Mouse (Mus musculus) neural tube, embryonic 11.5 days (tissue): ENCODE data around the gene Tex38. TPM values are rescaled to one million over a fixed set of nuclear protein-coding genes. Genes with fewer than 3 reads are reported as not detected.
A peak's percentile ranks its signal among the peaks of the same experiment; 100 is the strongest.

Experiments
- ATAC-seq: fragments of 200-750 bp; cut with Nextera tagmentation; 2 replicates; pipeline ENCODE4 v1.8.0; 2017; ENCODE audit warnings: moderate number of reproducible peaks, mild to moderate bottlenecking, moderate TSS enrichment, moderate library complexity; ENCODE audit not compliant: insufficient read depth, low FRiP score, low TSS enrichment
- DNase-seq: peaks from one replicate; pipeline ENCODE4 v3.0.0-alpha.2; 2015; ENCODE audit warnings: low spot score
- H3K27ac ChIP-seq: fragments of 300-500 bp; sonication (generic); 2 replicates; pipeline ENCODE4 v1.5.1; 2014; ENCODE audit warnings: low read depth, mild to moderate bottlenecking, low read length
- H3K27me3 ChIP-seq: fragments of 300-500 bp; sonication (generic); 2 replicates; pipeline ENCODE4 v1.6.1; 2014; ENCODE audit warnings: mild to moderate bottlenecking, low read length, mixed read lengths; ENCODE audit not compliant: control insufficient read depth, insufficient read depth
- H3K36me3 ChIP-seq: fragments of 300-500 bp; sonication (generic); 2 replicates; pipeline ENCODE4 v1.6.1; 2014; ENCODE audit warnings: mild to moderate bottlenecking, low read length, moderate library complexity, mixed read lengths; ENCODE audit not compliant: control insufficient read depth, insufficient read depth
- H3K4me1 ChIP-seq: fragments of 300-500 bp; sonication (generic); 2 replicates; pipeline ENCODE4 v1.6.1; 2014; ENCODE audit warnings: low read length, mixed read lengths; ENCODE audit not compliant: control insufficient read depth, insufficient read depth
- H3K4me2 ChIP-seq: fragments of 300-500 bp; sonication (generic); 2 replicates; pipeline ENCODE4 v1.6.1; 2014; ENCODE audit warnings: low read depth, mild to moderate bottlenecking, moderate library complexity
- H3K4me3 ChIP-seq: fragments of 300-500 bp; sonication (generic); 2 replicates; pipeline ENCODE4 v1.5.1; 2014; ENCODE audit warnings: low read depth, low read length
- H3K9ac ChIP-seq: fragments of 300-500 bp; sonication (generic); 2 replicates; pipeline ENCODE4 v1.6.1; 2014; ENCODE audit warnings: mild to moderate bottlenecking, low read length
- H3K9me3 ChIP-seq: fragments of 300-500 bp; sonication (generic); 2 replicates; pipeline ENCODE4 v1.6.1; 2016; ENCODE audit warnings: low read length; ENCODE audit not compliant: control insufficient read depth
- WGBS: fragments of 180-500 bp; shearing (Covaris S2); extraction: QIAGEN DNeasy Blood & Tissue Kit; methylation state at CpG from one replicate; pipeline ENCODE4 v1.1.7; 2014; 5-methylcytosine and 5-hydroxymethylcytosine counted together
- polyA plus RNA-seq: library from polyadenylated mRNA; unstranded; fragments of >200 nt; fragmentation: Nextera tagmentation; extraction: Ambion mirVana; gene quantifications from 2 replicates; pipeline ENCODE4 v1.2.1, GENCODE M21; 2014

The Tex38 gene
- polyA plus RNA-seq, 1 experiment from 2014 or later, result not detected

- Histone ChIP-seq H3K4me3 (no peak overlapping the region), H3K9ac (no peak overlapping the region), H3K4me2 (no peak overlapping the region), H3K27me3 (no peaks in the 10 kb centered on the region), H3K27ac (no peak overlapping the region), H3K4me1 (no peaks in the 10 kb centered on the region), H3K9me3 (no peaks in the 10 kb centered on the region), H3K36me3 (peaks cover 2% of the 10 kb centered on the region)
- 95% methylated on average over 1 of the region's 1 CpGs for WGBS
- ATAC-seq (no peak), DNase-seq (no peak)
Measured at GRCm38 (mm10) chr4:115754851-115755250, 26.0 kb downstream of the Tex38 start.

GRCm38 (mm10) chr4:115754101-115754500 is 26.7 kb downstream of the Tex38 start:
- ATAC-seq (no peak), DNase-seq (no peak)
- Histone ChIP-seq H3K9ac (no peak overlapping the region), H3K4me1 (no peaks in the 10 kb centered on the region), H3K27me3 (no peaks in the 10 kb centered on the region), H3K36me3 (peaks cover 2% of the 10 kb centered on the region), H3K4me3 (no peak overlapping the region), H3K27ac (no peak overlapping the region), H3K4me2 (no peak overlapping the region), H3K9me3 (no peaks in the 10 kb centered on the region)
- 92% methylated on average over 3 of the region's 3 CpGs for WGBS

DNA sequence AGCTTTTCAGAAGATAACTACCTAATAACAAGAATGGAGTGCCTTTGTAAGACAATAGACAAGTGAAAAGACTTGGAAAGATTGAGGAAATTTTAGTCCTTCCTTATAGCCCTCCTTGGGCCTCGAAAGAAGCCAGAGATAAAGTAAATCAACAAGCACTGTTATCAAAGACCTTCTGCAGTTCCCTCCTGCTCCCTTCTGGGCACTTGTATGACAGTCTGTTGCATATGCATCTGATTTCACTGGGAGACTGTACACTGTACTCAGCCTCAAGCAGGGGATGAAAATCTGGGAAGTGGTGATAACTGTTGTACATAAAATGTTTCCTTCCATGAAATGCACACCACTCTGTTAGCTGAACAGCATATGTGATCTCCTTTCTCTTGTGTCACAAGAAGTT is 31.5 kb downstream of the Tex38 start:
- no peaks in the 10 kb centered on the region for H3K27me3 ChIP-seq
- H3K4me3 ChIP-seq, result no peak overlapping the region
- ATAC-seq (no peak), DNase-seq (no peak)
- no peak overlapping the region for H3K9ac ChIP-seq
- H3K4me2 ChIP-seq, result no peak overlapping the region
- peaks cover 4% of the 10 kb centered on the region for H3K36me3 ChIP-seq
- H3K27ac ChIP-seq, result no peak overlapping the region
- WGBS, result 90% methylated on average over 1 of the region's 1 CpGs
- H3K9me3 ChIP-seq, result no peaks in the 10 kb centered on the region
- no peaks in the 10 kb centered on the region for H3K4me1 ChIP-seq

DNA sequence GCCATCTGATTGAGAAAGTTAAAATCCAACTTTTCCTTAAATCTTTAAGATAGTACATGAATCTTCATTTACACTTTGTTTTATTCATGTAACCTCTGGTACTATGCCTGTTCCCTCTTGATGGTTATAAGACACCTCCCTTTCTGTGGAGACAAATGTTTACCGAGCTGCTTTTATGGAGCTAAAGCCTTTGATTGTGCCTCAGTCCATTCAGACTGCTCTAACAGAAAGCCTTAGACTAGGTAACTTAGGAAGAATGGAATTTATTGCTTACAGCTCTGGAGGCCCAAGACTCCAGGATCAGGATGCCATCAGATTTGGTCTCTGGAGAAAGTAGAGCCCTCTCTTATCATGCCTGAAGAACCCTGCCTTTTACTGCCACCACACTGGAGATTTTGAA is 32.6 kb downstream of the Tex38 start:
- Histone ChIP-seq H3K4me1 (no peaks in the 10 kb centered on the region), H3K27me3 (no peaks in the 10 kb centered on the region), H3K9ac (no peak overlapping the region), H3K9me3 (no peaks in the 10 kb centered on the region), H3K27ac (no peak overlapping the region), H3K4me2 (no peak overlapping the region), H3K36me3 (peaks cover 2% of the 10 kb centered on the region), H3K4me3 (no peak overlapping the region)
- 21% methylated on average over 1 of the region's 1 CpGs for WGBS
- ATAC-seq (no peak), DNase-seq (no peak)

DNA sequence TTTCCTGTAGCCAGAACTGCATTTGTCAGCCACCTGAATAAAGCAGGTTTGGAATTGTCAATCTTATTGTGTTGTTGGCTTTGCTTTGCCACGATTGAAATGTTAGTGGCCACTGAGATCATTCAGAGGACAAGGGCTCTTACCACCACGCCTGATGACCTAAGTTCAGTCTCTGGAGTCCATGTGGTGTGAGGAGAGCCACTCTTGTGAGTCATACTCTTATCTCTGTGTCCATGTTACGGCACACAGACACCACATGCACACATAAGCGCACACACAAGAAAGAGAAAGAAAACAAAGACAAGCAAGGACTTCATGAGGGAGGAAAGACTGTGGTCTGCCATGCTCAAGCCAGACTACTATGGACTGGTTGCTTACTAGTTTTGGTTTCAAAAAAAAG is 37.7 kb downstream of the Tex38 start:
- WGBS, result 89% methylated on average over 4 of the region's 4 CpGs
- peaks cover 2% of the 10 kb centered on the region; the same call in 1 of the 2 replicates for H3K36me3 ChIP-seq
- DNase-seq, result no peak

DNA sequence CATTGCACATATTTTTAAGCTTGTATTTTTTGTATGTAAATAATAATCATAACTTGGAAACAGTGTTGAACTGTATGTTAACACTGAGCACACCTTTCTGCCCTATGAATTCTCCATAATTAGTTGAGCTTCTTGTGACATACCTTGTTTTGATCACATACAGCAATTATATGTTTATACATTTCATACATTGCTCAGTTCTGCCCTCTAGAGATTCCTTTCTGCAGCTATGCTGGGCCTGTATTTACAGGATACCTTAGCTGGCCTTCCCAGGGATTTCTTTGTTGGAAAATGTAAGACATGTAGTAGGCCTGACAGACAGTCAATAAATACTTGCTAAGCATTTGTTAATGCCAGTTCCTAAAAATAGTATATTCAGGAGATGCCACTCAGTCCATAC is 38.2 kb downstream of the Tex38 start:
- Histone ChIP-seq H3K4me1 (0 out of 2 replicates have a peak, but pooled peaks cover 2% of the 10 kb centered on the region), H3K9me3 (no peaks in the 10 kb centered on the region), H3K36me3 (peaks cover 2% of the 10 kb centered on the region; the same call in 1 of the 2 replicates), H3K9ac (no peak overlapping the region), H3K27me3 (no peaks in the 10 kb centered on the region), H3K4me2 (no peak overlapping the region), H3K27ac (no peak overlapping the region), H3K4me3 (no peak overlapping the region)
- DNase-seq (no peak), ATAC-seq (no peak)

More for the DNA sequence above, 37.7 kb downstream of the Tex38 start:
- Histone ChIP-seq H3K4me1 (0 out of 2 replicates have a peak, but pooled peaks cover 2% of the 10 kb centered on the region), H3K9ac (no peak overlapping the region), H3K27ac (no peak overlapping the region), H3K27me3 (no peaks in the 10 kb centered on the region), H3K9me3 (no peaks in the 10 kb centered on the region), H3K4me2 (no peak overlapping the region), H3K4me3 (no peak overlapping the region)
- no peak for ATAC-seq

DNA sequence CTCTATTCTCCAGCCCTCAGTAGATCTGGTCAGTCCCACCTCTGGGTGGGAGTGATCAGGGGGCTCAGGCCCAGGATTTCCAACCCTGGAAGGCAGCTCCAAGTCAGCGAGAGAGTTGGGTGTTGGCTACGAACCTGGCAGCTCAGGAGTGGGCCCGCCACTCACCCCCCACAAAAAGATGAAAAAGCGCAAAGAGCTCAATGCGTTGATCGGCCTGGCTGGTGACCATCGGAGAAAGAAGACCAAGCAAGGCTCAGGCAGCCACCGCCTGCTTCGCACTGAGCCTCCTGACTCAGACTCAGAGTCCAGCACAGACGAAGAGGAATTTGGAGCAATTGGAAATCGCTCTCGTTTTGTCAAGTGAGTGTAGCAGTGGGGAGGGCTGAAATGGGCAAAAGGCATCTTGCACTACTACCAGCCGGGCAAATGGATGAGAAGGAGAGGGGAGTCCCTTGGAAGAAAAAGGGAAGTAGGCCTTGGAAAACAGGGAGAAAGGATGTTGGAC is 42.3 kb downstream of the Tex38 start:
- H3K9ac ChIP-seq, result peak overlapping the region; percentile 81
- no peak overlapping the region for H3K27ac ChIP-seq
- H3K36me3 ChIP-seq, result no peaks in the 10 kb centered on the region
- 48% methylated on average over 13 of the region's 13 CpGs for WGBS
- DNase-seq, result no peak
- H3K4me3 ChIP-seq, result peak overlapping the region; percentile 81
- no peak for ATAC-seq
- 0 out of 2 replicates have a peak, but pooled peaks cover 2% of the 10 kb centered on the region for H3K4me1 ChIP-seq
- H3K4me2 ChIP-seq, result peak overlapping the region; percentile 73
- no peaks in the 10 kb centered on the region for H3K27me3 ChIP-seq
- no peaks in the 10 kb centered on the region for H3K9me3 ChIP-seq

DNA sequence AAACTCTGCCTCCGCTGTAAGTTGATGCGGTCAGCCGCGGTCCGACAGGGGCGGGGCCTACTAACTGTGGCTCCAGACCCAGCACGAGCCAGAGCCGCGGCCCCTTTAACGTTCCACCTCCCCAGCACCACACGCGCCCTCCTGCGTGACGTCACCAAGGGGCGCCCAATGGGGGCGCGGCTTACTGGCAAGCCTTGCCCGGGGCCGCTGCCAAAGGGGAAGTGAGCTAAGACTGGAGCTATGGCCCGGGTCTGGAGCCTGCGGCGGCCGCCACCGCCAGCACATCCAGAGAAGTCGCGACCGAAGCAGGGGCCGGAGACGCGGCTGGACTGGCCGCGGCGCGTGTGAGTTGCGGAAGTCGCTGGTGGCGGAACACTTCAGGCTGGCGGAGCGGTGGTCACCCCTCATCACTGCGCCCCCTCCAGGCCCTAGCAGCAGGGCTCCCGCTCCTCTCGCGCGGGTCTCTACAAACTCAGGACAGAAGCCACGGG is 43.2 kb downstream of the Tex38 start, which contains the start of gene Efcab14:
Efcab14 (plus strand) TSS at position 194 of the 491 bp plus-strand sequence.
- Histone ChIP-seq H3K4me2 (peak within 1 kb of the TSS; percentile 73), H3K9me3 (no peaks in the 10 kb centered on the region), H3K9ac (peak within 1 kb of the TSS; percentile 81), H3K27me3 (no peaks in the 10 kb centered on the region), H3K4me1 (0 out of 2 replicates have a peak, but pooled peaks cover 2% of the 10 kb centered on the region), H3K36me3 (no peaks in the 10 kb centered on the region), H3K4me3 (peak within 1 kb of the TSS; percentile 81), H3K27ac (peak within 1 kb of the TSS; percentile 82)
- WGBS, result 0% methylated on average over 45 of the region's 45 CpGs
- ATAC-seq (peak; percentile 100), DNase-seq (peak; percentile 100)

DNA sequence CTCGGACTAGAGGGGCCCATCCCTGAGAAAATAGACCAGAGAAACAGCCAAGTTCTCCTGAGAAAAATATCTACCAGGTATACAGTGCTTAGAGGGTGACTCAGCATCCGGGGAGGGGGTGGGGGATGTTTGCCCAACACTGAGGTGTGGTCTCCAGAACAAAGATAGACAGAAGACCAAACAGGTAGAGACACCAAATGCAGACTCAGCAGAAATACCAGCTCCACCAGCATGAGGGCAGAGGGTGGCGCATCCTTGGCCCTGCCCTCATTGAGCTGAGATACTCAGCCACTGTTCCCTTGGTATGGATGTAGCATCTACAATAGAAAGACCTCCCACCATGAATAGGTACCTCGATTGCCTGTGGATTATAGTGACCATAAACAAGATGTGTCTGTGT is 46.0 kb downstream of the Tex38 start:
- Histone ChIP-seq H3K36me3 (no peaks in the 10 kb centered on the region), H3K4me1 (0 out of 2 replicates have a peak, but pooled peaks cover 2% of the 10 kb centered on the region), H3K4me3 (no peak overlapping the region), H3K9me3 (no peaks in the 10 kb centered on the region), H3K9ac (no peak overlapping the region), H3K27me3 (no peaks in the 10 kb centered on the region), H3K4me2 (no peak overlapping the region), H3K27ac (no peak overlapping the region)
- DNase-seq (no peak), ATAC-seq (no peak)
- WGBS, result 61% methylated on average over 4 of the region's 4 CpGs
